Mouse (Mus musculus): ENCODE data around the gene Sec61b. TPM values are rescaled to one million over a fixed set of nuclear protein-coding genes. Genes with fewer than 3 reads are reported as not detected.

The Sec61b gene
- 10 to 100 TPM; 19.1 to 25.0 (median 19.2) TPM for total RNA-seq (2022)

DNA sequence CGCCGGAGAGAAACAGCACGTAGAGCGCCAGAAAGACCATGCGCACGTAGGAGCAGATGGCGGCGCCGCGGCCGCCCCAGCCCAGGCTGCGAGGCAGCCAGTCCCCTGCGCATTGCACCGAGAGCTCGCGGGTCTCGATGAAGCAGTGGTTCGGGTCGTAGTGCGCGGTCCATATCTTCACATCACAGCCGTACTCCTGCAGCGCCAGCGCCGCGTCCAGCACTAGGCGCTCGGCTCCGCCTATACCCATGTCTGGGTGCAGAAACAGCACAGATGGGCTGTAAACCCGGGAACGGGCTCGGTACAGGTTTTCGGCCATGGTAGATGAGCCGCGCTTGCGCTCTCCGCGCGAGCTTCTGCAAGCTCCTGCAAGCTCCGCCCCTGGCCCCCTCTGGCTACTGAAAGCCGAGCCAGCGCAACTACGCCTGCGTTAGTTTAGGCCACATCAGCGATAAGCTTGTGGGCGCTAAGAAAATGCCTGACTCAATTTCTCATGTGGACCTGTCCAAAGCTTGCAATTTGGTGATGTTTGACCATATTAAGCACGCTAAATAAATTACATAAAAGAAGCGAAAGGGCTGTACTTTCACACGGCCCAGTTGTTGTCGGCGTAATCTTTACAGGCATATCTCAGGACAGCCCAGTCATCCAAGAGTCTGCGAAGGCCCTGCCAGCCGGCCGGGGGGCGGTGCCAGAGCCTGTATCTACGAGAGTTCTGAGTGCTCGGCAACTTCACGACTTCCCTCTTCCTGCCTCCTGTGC, at the start of gene Sec61b, which contains the start of gene Alg2:
TSS of gene Sec61b (plus strand) at position 691 of the 762 bp plus-strand sequence.
TSS of gene Alg2 (minus strand) at position 366 of the 762 bp plus-strand sequence.
- DNase-seq (ENCODE audit: low spot score) = peak; percentile 96

DNA sequence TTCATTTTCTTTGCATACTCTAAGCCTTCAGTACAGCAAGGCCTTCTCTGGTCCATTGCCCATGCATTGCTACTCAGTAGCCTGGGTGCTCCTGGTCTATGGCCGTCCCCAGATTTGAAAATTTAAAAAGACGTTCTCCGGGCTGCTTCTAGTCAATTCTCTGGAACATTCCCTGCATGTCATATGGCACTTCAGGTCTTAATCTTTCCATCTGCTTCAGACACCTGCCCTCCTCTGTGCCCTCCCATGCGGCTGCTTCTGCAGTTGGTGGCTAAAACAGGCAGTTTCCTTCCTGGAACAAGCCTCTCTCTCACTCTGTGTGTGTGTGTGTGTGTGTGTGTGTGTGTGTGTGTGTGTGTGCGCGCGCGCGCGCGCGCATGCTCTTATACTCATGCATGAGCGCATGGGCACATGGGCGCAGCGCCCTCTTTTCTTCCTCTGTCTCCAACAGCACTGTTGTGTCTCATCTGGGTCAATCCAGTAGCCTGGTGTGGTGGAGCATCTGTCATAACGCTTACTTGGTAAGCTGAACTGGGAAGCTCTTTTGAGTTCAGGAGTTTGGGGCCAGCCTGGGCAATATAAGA, 49.1 kb upstream of the Sec61b start:
- DNase-seq (ENCODE audit: low spot score) = no peak

DNA sequence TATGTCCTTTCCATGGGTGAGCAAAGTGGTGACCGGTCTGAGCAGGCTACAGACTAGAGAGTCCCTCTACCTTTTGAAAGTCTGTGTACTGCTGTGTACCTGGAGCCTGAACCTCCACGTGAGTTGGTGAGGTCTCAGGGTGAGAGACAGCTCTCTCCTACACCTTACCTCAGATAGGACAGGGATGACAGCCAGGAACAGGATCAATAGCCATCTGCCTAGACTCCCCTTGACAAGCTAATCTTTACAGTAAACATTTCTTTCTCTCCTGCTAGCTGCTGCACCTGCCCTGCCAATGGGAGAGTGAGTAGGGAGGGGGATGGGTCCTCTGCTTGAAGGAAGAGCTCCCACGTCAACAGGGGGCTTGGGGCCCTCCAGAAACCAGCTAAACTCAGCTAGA, 46.9 kb upstream of the Sec61b start:
- no peak for DNase-seq (ENCODE audit: low spot score)

DNA sequence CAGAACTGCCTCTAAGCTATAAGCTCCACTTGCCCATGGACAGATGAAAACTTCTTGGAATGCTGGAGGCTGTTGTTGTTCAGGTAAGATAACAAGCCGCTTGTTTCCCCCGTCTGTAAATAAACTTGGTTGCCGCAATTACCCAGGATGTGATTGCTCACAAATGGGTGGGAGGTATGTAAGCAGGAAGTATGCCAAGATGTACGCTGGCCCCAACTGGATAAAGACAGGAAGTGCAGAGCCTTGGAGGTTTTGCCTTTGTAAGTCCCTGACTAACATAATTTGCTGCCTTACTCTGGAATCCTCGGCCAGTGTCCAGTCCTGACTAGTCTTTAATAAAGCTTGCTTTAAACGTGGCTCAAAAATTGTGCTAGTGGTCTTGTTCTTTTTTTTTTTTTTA, 43.9 kb upstream of the Sec61b start:
- no peak for DNase-seq (ENCODE audit: low spot score)

DNA sequence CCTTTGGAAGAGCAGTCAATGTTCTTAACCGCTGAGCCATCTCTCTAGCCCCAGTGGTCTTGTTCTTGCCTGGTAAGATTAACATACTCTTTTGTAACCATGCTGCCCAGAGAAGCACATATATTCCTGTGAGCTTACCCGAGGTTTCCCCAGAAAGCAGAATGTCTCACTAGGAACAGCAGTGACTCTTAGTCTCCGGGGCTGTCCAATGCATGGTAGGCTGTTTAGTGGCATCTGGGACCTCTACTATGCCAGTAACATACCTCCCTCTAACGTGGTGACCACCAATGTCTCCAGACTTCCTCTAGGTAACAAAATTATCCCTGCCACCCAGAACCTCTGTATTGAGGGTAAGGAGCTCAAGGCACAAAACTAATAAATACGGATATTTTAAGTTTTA, 43.4 kb upstream of the Sec61b start:
- DNase-seq (ENCODE audit: low spot score) = no peak

DNA sequence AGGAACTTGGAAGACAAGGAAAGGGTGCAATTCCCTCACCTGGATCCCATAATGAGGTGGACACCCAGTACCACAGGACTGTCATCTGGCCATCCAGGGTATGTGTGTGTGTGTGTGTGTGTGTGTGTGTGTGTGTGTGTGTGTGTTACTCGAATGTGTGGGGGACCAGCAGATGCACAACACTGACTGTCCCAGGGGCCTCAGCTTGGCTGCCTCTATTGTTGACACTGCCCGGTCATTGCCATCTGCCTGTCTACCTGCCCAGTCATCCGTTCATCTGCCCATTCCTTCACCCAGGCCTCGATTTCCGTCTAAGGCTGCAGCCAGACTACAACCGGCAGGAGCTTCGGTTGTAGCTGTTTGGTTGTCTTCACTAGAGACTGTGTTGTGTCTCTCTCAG, 41.7 kb upstream of the Sec61b start:
- no peak for DNase-seq (ENCODE audit: low spot score)

DNA sequence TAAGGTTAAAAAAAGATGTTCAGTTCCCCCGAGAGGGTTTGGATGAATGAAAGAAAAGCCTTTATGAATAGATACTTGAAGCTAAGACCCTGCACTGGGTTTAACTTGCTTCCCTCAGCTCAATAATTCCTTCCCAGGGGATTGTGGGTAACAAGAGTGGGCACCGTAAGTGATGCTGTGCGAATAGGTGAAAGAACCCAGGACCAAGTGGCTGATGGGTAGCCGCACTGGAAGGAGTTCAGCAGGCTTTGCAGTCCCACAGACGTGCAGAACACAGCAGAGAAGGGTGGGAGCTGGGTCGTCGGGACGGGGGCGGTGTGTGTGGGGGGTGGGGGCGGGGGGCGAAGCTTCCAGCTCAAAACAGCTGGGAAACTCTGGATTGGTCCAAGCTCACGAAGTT, 39.3 kb upstream of the Sec61b start:
- DNase-seq (ENCODE audit: low spot score) = no peak

DNA sequence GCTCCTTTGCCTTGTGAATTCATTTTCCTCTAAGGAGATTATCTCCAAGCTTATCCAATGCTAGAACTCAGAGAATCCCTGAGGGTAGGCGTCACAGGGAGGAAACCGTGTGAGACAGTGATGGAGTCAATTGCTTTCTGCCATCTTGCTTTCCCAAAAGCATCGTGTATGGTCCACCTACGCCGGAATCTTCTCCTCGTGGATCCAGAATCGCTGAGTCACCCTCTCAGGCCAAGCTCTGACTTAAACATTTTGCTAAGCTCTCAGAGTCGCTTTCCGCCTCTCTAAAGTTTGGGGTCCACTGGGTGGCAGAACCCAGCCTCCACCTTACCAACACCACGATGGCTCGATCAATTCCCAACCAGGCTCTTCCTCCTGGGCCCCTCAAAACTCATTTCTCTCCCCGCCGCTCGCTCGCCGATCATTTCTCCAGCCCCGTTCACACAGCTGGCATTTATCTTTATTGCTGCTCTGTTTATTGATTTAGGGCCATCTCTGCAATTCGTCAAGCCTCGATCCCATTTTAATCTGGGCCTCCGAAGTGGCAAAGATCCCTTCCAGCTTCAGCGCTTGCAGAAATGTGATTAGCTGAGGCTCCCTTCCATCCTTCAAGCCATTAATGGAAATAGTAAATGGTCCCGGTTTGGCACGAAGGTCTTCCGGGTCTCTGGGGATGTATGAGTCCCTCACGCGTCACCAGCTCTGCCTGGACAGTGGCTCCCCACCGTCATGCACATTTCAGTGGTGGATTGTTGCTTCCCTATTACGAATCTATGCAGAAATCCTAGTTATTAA, 38.7 kb upstream of the Sec61b start:
- no peak for DNase-seq (ENCODE audit: low spot score)

DNA sequence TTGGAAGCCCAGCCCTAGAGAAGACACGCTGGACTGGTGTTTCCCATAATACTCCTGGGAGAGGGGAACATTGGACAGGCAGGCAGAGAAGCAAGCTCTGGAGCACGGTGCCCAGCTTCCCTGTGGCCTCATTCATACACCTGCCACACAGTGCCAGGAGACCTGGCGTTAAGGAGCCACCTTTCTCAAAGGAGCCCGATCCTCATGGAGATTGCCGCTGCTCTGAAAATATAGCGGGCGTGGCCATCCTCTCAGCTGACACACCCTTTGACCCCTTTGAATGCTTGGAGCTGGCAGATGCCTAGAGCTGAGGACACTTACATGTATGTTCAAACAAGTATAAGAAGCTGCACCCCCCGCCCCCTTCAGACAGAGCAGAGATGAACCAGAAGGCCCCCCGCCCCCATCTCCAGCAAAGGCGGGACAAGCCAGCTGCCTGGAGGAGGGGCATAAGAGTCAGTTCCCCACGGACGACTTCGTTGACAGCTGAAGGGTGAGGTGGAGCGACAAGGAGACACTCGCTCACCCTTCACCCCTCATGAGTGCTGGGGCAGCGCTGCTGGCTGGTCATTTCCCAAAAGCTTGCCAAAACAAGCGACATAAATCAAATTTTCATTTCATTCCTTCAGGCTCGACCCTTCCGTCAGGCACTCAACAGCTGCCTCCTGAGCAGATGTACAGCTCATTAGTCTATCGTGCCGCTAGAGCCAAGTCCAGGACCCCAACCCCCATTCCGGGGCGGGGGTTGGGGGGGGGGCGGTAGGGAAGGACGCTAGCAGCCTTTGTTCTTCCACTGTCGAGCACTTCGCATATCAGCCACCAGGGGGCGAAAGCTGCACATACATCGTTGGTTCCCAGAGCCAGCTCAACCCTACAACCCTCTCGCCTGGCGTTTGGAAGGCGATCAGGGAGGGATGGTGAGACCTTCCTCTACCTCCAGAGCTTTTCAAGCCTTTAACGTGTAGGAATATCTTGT, 36.8 kb upstream of the Sec61b start:
- peak; percentile 74 for DNase-seq (ENCODE audit: low spot score)

DNA sequence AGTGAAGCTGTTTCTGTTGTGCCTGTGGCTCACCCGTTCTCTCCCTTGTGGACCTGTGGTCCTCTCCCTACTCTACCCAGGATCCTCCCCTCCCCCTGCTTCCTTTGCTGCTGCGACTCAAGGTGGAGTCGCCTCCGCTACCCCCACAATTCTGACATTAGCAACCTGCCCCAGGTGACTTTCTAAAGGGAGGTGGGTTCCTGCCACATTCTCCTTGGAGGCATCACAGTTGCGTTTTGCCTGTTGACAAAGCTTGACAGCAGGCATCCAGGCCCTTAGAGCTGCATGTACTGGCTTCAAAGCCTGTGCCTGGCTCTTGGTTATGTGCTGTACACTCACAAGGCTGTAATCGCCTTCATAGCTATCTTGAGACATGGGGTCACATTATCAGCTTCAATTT, 35.5 kb upstream of the Sec61b start:
- DNase-seq (ENCODE audit: low spot score) = no peak

DNA sequence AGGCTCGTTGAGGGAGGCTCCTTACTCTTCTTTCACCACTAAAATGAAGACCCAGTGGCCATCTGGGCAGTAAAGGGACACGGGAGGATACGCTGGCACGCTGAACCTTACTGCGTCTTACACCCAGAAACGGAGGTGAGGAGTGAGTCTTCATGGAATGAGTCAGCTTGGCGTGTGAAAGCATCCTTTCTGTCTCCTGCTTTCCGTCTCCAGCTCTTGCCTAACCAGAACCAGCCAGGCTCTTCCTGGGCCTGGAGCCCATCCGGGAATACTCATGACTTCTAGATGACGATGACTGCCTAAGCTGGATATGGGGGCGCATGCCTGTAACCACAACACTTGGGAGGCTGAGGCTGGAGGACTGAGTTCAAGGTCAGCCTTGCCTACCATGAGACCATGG, 33.5 kb upstream of the Sec61b start:
- no peak for DNase-seq (ENCODE audit: low spot score)

DNA sequence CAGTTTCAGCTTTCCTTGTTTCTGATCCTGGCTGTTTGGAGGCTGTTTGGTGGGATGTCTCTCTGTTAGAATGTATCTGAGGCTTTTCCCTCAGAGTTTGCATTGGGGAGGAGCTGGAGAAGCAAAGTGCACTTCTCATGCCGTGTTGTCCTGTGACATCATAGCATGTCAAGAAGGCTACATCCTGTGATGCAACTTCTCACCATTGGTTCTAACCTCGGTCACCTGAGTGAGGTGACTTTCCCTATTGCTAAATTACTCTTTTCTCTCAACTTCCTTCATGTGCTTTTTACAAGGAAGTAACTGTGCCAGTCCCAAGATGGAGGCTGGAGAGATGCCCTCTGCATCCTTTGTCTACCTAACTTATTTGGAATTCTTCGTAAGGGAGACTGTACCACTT, 25.9 kb upstream of the Sec61b start:
- no peak for DNase-seq (ENCODE audit: low spot score)

DNA sequence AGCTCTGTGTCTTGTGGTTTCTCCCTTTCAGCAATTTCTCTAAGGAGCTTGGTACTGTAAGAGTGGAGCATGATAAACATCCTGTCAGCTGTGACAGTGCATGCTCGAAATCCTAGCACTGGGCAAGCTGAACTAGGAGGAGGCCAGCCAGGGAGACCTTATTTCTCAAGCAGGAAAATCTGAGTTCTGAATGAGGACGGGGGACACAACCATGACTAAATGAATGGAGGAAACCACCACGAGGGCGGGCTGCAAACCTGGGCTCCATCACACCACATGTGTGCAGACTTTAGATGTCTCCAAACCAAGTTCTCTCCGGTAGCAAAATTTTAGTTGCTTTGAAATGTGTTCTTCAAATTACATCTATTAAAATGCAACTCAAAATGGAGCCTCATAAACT, 25.3 kb upstream of the Sec61b start:
- DNase-seq (ENCODE audit: low spot score) = no peak

DNA sequence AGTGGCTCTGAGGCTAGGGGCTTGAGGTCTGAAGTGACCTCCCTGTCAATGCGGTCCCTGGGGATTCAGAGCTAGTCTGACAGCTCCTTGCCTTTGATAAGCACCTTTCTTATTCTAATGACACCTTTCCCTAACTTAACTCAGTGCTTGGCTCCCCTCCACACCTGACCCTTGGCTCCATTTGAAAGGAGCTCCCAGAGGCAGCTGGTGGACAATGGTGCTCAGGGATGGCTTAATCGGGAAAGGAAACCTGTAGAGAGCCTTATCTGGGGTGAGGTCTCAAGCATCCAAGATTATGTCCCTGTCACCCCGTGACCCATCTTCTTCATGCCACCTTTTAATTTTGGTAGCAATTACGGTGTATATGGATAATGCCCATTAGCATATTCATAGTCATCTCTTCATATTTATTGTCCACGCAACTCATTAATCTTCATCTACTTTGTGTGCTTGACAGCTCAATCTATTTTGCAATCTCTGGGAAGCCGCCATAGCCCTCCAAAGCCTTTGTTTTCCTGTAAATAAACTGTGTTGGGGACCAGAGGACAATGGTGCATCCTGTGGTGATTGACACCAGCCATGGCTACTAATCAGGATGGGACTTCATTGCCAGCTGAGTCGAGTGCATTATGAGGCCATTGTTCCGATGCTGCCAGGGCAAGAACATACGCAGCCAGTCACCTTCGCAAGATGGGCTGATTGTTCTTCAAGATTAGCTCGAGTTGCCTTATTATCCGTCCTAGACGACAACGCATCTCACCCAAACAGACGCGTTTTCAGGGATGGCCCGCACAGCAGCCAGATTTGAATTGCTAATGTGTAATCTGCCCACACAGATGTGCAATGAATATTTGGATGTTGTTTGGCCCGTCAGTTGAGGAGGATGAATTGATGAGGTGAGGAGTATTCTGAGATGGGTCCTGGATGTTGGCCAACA, 24.6 kb upstream of the Sec61b start:
- DNase-seq (ENCODE audit: low spot score) = no peak

DNA sequence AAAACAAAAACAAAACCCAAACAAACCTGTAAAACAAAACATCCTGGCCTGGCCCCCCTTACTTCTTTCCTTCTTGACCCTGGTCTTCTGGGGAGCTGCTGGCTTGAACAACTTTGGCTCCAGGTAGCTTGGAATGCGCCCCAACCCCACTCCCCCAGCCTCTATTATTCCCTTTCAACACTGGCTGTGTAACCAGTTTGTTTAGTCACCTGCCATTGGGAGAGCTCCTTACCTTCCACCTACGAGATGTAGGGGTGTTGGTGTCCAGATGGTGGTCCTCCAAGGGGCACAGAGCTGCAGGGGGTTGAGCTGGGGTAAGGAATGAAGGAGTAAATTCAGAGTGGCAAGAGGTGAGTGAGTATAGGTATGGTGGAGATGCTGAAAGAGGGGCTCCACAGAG, 7.3 kb upstream of the Sec61b start:
- DNase-seq (ENCODE audit: low spot score) = no peak

DNA sequence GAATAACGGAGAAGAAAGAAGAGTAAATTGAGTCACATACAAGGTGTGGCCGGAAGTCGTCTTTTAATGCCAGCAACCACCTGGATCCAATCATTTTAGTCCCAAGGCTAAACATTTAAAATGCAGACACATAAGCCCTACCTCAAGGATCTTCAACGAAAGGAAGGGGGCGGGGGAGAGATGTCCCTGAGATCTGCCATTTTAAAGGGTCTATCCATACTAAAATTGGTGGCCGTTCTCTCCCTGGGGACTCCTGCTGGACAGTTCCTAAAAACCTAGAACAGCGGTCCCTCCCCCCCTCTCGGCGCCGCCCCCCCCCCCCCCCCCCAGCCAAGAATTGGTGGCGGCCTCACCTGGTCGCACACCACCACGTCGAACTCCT, 881 bp upstream of the Sec61b start:
- peak; percentile 4 for DNase-seq (ENCODE audit: low spot score)

DNA sequence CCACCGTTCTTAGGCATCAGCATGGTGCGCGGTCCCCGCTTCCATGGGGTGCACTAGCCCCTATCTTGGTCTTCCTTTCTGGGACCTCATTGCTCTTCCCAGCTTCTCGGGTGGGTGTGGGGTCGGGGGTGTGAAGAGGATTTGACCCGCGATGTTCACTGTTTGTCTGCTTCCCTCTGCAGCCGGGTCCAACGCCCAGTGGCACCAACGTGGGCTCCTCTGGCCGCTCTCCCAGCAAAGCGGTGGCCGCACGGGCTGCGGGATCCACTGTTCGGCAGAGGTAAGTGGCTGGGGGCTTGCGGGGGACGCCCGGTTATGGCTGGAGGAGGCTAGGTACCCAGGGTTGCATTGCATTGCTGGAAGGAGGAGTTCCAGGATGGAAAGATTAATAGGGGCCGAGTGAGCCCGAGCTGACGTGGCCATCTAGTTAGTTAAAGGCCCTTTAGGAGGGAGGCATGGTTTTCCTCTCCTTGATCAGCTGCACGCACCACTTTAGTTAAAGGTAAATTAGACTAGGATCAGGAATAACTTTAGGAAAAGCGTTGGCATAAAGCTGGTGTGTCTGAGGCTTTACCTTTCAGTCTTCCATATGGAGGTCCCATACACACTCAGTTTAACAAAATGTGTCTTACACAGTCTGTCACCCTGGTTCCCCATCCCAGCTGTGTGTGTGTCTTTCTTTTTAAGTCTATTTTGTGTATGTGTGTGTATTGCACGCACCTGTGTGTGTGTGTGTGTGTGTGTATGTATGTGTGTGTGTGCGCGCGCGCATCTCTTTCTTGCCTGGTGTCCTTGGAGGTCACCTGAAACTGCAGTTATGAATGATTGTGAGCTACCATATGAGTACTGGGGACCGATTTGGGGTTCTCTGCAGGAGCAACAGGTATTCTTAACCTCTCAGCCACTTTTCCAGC, 529 bp downstream of the Sec61b start:
- DNase-seq (ENCODE audit: low spot score) = no peak

DNA sequence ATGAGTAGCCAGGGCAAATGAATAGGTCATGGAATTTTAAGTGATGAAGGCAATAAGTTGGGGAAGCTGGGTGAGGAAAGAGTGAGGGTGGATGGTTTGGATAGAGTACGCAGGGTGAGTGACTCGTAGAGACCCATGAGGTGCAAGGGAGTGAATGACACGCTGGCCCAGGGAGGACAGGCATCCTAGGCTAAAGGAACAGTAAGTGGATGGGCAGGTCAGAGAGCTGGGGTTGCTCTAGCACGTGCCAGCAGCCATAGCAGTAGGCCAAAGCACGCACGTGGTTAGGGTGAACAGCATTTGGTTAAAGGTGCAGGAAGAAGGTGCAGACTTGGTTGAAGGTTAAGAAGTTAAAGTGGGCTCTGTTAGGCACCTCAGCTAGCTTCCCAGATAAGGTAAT, 3.1 kb downstream of the Sec61b start:
- DNase-seq (ENCODE audit: low spot score) = no peak

DNA sequence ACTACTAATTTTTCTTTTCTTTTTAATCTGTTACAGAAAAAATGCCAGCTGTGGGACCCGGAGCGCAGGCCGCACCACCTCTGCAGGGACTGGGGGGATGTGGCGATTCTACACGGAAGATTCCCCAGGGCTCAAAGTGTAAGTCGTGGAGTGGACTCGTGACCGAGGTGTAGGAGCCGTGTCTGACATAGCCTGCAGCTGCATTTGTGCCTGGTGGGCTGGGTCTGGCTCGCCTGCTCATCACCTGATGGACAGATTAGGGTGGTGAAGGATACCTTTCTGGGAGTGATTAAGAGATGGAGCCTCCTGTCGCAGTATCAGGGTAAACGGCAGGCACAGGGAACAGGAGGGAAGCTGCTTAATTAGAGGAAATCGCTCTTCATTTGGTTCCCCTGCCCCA, 5.6 kb downstream of the Sec61b start:
- no peak for DNase-seq (ENCODE audit: low spot score)

Measured in heart, adult 8-10 months (tissue).